Mouse (Mus musculus) urinary bladder, postnatal 36 days (tissue): ENCODE results near the gene Vegfa.
A peak's percentile ranks its signal among the peaks of the same experiment; 100 is the strongest.

Experiments
- DNase-seq, 2 experiments: peaks; one replicate each; pipeline ENCODE4 v3.0.0; 2022; ENCODE audit warnings: low spot score in 2 of 2, mixed read lengths in 1 of 2

The Vegfa gene

GRCm38 (mm10) chr17:46051356-46051755 is 19.2 kb upstream of the Vegfa start:
- DNase-seq: peak in 1 of 2 experiments; percentile 59

DNA sequence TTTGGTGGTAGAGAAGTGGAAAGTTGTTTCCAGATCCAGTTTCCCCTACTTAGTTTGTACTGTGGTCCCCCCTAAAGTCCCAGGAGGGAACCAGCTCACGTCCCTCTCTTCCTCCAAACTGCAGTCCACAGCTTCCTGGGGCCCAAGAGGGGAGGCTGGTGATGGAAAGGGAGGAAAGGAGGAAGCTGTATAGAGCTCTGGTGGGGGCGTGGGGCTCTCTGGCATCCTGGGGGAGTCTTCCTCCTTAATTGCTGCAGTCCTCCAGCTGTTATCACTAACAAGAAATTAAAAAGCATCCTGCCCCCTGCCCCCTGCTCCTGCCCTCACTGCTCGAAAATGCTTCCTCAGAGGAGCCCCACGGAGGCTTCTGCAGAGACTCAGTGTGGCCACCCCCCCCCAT is 17.4 kb upstream of the Vegfa start:
- DNase-seq: no peak

DNA sequence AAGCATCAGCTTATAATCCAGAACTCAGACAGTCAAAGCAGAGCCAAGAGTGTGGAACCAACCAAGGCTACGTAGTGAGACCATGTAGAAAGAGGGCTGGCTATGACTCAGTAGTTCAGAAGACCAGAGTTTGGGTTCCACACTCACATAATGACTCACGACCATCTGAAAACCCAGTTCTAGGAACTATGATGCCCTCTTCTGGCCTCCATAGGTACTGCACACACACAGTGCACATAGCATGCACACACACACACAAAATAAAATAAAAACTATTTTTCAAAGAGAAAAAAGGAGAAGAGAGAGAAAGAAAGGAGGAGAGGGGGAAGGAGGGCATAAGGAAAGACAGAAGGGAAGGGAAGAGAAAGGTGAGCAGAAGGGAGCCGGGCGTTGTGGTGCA is 16.0 kb upstream of the Vegfa start:
- no peak for DNase-seq

GRCm38 (mm10) chr17:46045742-46046141 is 13.6 kb upstream of the Vegfa start:
- no peak for DNase-seq

DNA sequence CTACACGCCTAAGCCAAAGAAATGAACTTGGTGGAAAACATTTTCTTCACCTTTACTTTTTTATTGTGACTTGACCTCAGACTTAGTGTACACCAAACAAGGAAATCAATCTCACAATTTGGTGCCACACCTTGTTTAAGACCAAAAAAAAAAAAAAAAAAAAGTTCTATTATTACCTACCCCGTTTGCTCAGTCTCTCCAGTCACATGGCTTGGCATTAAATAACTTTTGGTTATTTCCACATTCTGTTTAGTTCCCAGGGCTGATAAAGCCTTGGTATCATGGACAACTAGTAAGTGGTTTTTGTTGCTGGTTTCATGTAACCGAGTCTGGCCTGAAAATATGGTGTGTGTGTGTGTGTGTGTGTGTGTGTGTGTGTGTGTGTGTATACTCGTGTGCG is 12.8 kb upstream of the Vegfa start:
- no peak for DNase-seq

GRCm38 (mm10) chr17:46042158-46042557 is 10.0 kb upstream of the Vegfa start:
- DNase-seq: peak; percentile 48 to 64

GRCm38 (mm10) chr17:46041679-46042078 is 9.5 kb upstream of the Vegfa start:
- no peak for DNase-seq

DNA sequence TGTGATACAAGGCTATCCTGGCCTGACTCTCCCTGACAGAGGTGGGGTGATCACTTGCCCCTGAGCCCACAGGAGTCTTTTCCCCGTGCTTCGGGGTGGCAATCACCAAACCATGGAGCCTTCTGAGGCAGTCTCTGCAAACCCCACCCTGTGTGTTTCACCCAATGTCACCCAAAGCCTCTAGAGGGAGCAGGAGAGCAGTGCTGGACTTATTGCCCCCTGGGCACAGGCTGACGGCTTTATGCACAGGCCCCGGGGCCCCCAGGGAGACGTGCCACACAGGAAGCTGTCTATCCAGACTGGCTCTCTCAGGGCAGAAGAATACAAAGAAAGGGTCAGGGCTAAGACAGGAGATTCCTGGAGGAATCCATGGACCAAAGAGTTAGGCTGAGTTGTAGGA is 9.1 kb upstream of the Vegfa start:
- DNase-seq: peak; percentile 49 to 53

DNA sequence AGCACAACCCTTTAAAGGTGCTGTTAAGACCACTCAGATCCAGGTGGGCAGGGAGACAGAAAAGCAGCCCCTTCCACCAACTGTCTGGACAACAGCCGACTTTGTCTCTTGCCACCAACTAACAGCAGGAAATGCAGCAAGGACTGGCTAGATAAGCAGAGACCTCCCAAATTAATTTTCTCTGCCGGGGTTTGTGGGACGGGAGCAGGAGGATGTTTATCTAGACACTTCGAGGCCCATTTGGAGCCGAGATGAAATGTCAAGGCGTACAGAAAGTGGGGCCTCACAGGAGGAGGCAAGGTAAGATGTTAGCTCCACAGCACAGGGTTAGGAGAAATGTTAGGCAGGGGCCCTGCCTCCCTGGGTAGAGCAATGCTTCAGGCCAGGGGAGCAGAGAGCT is 8.4 kb upstream of the Vegfa start:
- no peak for DNase-seq

GRCm38 (mm10) chr17:46038906-46039305 is 6.7 kb upstream of the Vegfa start:
- no peak for DNase-seq

GRCm38 (mm10) chr17:46036400-46036799 is 4.2 kb upstream of the Vegfa start:
- DNase-seq: no peak

- DNase-seq: no peak
Observed at GRCm38 (mm10) chr17:46034110-46034509, 1.9 kb upstream of the Vegfa start.

- no peak for DNase-seq
Observed at GRCm38 (mm10) chr17:46033607-46034006, 1.4 kb upstream of the Vegfa start.

GRCm38 (mm10) chr17:46033122-46033521 is 953 bp upstream of the Vegfa start:
- no peak for DNase-seq

DNA sequence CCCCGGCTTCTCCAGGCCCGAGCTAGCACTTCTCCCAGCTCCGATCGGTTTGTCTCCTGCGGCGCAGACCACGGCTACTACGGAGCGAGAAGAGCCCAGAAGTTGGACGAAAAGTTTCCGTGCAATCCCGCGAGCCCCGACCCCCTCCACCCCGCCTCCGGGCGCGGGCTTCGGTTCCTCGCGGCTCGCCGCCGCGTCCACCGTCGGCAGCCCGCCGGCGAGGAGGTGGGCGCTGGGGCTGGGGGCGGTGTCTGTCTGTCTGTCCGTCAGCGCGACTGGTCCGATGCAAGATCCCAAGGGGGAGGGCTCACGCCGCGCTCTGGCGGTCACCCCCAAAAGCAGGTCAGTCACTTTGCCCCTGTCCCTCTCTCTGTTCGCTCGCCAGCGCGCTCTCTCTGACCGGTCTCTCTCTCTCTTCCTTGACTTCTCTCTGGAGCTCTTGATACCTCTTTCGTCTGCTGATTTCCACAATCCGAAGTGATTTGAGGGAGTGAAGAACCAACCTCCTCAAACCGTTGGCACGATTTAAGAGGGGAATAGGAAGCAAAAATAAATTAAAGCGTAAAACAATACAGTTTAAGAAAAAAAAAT is 453 bp downstream of the Vegfa start:
- DNase-seq: peak; percentile 54 to 70

- peak; percentile 61 to 76 for DNase-seq
Observed at GRCm38 (mm10) chr17:46030731-46031620, 1.2 kb downstream of the Vegfa start.

DNA sequence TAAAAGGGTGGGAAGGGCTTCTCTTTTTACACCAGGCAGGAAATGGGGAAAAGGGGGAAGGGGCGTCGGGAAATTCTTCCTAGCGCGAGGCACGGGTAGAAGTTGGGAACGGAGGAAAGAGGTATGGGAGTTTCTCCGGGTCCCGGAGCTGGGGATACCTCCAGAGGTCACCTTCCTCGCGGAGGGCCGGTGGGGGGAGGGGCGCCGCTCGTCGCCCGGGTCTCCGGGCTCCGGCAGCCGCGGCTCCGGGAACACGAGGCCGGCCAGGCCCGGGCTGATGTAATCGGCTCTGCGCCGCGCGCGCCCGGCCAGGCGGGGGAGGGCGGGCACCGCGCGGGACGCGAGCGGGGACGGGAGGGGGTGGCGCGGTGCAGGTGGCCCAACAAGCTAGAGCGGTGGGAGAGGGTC is 1.8 kb downstream of the Vegfa start:
- DNase-seq: peak; percentile 34 to 51

GRCm38 (mm10) chr17:46029554-46030207 is 2.5 kb downstream of the Vegfa start:
- DNase-seq: no peak

DNA sequence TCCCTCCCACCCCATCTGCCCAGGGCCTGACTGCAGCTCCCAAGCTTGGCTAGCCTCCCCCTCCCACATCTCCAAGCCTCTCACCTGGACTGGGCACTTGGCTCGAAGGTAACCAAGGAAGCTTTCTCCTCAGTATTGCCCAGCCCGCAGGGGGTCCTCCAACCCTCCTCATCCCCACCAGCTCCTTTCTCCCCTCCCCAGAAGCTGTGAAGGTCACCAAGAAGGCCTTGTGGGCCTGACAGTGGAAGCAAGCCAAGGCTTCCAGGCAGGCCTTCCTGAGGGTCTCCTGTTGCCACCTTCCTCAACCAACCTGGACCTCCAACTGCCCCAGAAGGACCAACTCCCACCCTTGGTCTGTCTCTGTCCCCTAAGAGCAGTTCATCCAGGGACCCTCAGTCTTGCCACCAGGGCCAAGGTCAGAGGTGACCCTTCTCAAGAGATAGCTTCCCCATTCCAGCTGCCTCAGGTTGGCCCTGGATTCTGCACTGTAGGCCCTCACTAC is 3.1 kb downstream of the Vegfa start:
- no peak for DNase-seq

DNA sequence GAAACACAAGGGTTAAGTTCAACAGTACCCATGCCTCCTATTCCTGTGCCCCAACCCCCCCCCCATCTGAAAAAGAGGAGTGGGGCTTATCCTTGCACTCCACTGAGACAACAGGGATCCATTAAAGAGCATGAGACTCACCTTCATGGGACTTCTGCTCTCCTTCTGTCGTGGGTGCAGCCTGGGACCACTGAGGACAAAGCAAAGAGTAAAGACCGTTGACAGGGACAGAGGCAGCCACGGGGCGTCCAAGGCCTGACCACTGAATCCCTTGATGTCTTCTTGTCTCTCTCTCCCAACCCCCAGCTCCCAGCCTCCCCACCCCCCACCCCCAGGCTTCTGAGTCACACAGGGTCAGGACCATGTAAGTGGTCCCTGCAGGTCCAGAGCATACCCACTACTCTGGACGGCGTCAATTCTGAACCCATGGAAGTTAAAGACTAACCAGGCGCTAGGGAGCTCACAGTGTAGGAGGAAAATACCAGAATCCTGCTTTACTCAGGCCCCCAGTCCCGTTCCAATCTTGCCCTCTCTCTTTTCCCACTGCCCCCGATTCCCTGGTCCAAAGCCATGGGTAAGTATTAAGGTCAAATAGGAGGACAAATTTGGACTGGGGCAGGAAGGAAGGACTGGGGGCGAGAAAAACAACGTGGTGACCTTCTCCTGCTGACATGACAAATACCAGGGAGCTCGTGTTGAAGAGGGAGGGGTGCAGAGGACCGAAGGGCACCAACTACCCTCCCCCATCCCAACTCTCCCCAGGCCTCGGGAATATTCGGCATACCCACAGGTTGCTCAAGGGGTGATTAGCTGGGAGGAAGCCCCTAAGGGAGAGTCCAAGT is 3.7 kb downstream of the Vegfa start:
- no peak for DNase-seq

DNA sequence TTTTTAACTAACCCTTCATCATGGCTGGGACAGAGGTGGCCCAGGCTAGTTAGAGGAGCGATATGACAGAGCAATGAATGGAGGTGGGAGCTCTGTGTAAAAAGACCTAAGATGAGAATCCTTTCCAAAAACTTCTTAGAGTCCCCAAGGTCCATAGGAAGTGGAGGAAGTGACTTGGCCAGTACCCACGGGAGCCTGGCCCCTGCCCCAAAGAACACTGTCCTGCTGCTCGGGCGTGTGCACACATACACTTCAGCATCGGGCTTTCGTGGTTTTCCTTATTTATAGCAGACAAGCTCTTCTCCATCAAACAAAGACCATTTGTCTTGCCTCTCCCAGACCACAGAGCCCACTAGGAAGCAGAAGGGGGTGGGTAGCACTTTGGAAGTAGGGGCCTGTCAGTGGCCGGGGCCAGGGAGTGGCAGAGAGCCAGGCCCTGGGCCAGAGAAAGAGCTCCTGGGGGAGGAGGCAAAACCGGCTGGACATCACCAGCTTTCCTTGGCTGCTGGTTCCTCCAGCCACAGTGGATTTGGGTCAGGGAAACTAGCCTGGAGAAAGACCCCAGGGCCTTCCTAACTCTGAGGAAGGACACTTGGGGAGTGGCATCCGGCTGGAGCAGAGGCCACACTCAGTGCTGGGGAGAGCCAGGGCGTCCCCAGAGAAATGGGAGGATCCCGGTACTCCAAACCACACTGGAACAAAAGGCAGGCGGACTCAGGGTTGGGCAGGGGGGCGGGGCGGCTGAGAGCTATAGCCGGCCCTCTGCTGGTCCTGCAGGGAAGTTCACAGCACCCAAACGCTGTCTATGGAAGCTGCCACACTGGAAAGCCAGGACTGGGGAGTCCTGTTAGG is 4.9 kb downstream of the Vegfa start:
- DNase-seq: peak; percentile 55 to 80
